Mouse (Mus musculus) megakaryocyte, embryonic 14.5 days (primary cell): ENCODE measurements around the gene Akt1.

Experiments used
- FLI1 ChIP-seq: IDR thresholded peaks from 2 replicates; pipeline ENCODE4 v1.6.1; 2012; ENCODE audit warnings: low read length, inconsistent platforms, mixed read lengths
- GATA1 ChIP-seq: IDR thresholded peaks from 3 replicates; pipeline ENCODE4 v1.6.1; 2012; ENCODE audit warnings: mixed read lengths, low read length, inconsistent platforms, borderline replicate concordance

- TF ChIP-seq FLI1 (no peak), GATA1 (no peak)
These were observed 15.6 kb downstream of the Akt1 start for GRCm38 (mm10) chr12:112659109-112659508.
